Mouse (Mus musculus) hindbrain, embryonic 15.5 days (tissue): Measurements from ENCODE around the gene Eif4e. TPM values are rescaled to one million over a fixed set of nuclear protein-coding genes. Genes with fewer than 3 reads are reported as not detected.

Source experiments
- ATAC-seq: fragments of 200-750 bp; cut with Nextera tagmentation; 2 replicates; pipeline ENCODE4 v1.8.0; 2017; ENCODE audit warnings: low read depth, moderate number of reproducible peaks, moderate TSS enrichment; ENCODE audit not compliant: low FRiP score
- H3K27ac ChIP-seq: fragments of 300-500 bp; sonication (generic); replicated peaks from 2 replicates; pipeline ENCODE4 v1.5.1; 2015; ENCODE audit warnings: mild to moderate bottlenecking, inconsistent platforms
- H3K27me3 ChIP-seq: fragments of 300-500 bp; sonication (generic); 2 replicates; pipeline ENCODE4 v1.6.1; 2015; ENCODE audit warnings: control low read depth, inconsistent platforms
- H3K36me3 ChIP-seq: fragments of 300-500 bp; sonication (generic); 2 replicates; pipeline ENCODE4 v1.6.1; 2015; ENCODE audit warnings: control low read depth, inconsistent platforms
- H3K4me1 ChIP-seq: fragments of 300-500 bp; sonication (generic); replicated peaks from 2 replicates; pipeline ENCODE4 v1.6.1; 2015; ENCODE audit warnings: control low read depth, inconsistent platforms
- H3K4me2 ChIP-seq: fragments of 300-500 bp; sonication (generic); 2 replicates; pipeline ENCODE4 v1.6.1; 2015; ENCODE audit warnings: moderate library complexity, mild to moderate bottlenecking, inconsistent platforms
- H3K4me3 ChIP-seq: fragments of 300-500 bp; sonication (generic); 2 replicates; pipeline ENCODE4 v1.5.1; 2015; ENCODE audit warnings: mild to moderate bottlenecking, inconsistent platforms
- H3K9ac ChIP-seq: fragments of 300-500 bp; sonication (generic); 2 replicates; pipeline ENCODE4 v1.6.1; 2015; ENCODE audit warnings: inconsistent platforms
- H3K9me3 ChIP-seq: fragments of 300-500 bp; sonication (generic); 2 replicates; pipeline ENCODE4 v1.6.1; 2016; ENCODE audit warnings: control low read depth, inconsistent platforms
- WGBS: fragments of 180-500 bp; shearing (Covaris S2); methylation state at CpG from one replicate; pipeline ENCODE4 v1.1.7; 2015; 5-methylcytosine and 5-hydroxymethylcytosine counted together
- polyA plus RNA-seq: library from polyadenylated mRNA; unstranded; fragments of >200 nt; fragmentation: Nextera tagmentation; extraction: Ambion mirVana; gene quantifications from 2 replicates; pipeline ENCODE4 v1.2.1, GENCODE M21; 2015

The Eif4e gene
- polyA plus RNA-seq, 1 experiment from 2014 or later = 351 TPM

DNA sequence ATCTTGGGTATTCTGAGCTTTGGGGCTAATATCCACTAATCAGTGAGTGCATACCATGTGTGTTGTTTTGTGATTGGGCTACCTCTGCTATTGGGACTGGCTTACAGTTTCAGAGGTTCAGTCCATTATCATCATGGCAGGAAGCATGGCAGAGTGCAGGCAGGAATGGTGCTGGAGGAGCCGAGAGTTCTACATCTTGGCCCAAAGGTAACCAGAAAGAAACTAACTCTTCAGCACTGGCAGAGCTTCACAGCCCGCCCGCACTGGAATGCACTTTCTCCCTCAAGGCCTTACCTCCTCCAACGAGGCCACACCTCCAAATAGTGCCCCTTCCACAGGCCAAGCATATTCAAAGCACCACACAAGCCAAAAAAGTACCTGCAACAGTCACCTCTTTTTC, 27.2 kb upstream of the Eif4e start:
- H3K4me3 ChIP-seq = no peak overlapping the region
- H3K4me2 ChIP-seq = no peak overlapping the region
- no peak overlapping the region for H3K9ac ChIP-seq
- no peak for ATAC-seq
- H3K4me1 ChIP-seq = peaks cover 7% of the 10 kb centered on the region
- WGBS = 72% methylated on average over 4 of the region's 4 CpGs
- H3K36me3 ChIP-seq = no peaks in the 10 kb centered on the region
- no peaks in the 10 kb centered on the region for H3K27me3 ChIP-seq
- no peak overlapping the region for H3K27ac ChIP-seq
- no peaks in the 10 kb centered on the region for H3K9me3 ChIP-seq

DNA sequence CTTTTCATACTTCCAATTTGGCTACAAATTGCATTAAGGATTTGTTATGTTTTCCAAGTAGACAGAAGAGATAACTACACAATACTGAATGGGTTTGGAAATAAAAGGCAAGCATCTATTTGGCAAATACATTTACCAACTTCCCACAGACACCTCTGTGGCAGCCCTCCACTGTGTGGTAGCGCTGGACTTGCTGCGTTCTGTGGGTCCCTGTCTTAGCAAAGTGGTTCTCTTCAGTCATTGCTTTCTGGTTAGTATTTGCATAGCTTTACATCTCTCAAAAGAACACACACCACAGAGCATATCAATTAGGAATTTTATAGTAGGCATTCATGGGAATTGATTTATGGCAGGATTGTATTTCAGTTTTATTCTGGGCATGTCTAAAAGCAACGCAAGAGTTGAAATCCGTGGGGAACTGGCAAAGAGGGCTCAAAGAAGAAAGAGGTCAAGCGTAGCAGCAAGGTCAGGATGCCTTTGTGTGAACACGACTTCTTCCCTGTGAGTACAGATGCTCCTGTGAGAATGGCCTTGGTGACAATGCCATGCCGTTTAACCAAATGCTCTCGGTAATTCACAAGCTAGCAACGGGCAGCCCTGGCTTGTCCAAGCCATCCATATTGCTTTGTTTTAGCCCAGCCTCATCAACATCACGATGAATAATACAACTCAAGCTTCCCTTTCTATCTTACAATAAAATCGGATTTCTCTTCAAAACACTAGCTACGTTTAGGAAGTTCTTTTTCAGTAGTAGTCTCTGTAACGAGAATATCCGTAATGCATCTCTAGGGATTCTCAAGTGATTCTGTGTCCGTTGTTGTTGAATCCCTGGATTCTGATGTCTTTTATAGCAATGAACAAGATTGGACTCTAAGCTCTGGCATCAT, 25.9 kb upstream of the Eif4e start:
- Histone ChIP-seq H3K9ac (no peak overlapping the region), H3K9me3 (no peaks in the 10 kb centered on the region), H3K4me2 (peak overlapping the region; percentile 18), H3K4me3 (no peak overlapping the region), H3K4me1 (peaks cover 7% of the 10 kb centered on the region), H3K27ac (no peak overlapping the region), H3K36me3 (no peaks in the 10 kb centered on the region), H3K27me3 (no peaks in the 10 kb centered on the region)
- no peak for ATAC-seq
- WGBS = 15% methylated on average over 15 of the region's 15 CpGs

DNA sequence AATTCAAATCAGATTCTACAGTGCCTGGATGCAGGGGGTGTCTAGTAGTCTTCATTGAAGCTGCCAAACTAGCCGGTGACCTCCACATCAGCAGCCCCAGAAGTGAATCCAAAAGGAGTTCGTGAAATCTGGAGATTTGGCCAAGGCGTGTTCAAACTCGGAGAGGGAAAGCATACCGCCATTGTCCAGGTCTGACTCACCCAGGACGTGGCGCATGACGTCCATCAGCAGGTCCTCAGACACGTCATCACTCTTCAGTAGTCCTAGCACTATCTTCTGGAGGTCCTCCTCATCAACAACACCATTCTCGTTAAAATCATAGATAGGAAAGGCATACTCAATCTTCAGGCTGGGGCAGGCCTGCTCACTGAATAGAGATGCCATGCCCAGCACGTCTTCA, 22.2 kb upstream of the Eif4e start:
- WGBS = 90% methylated on average over 11 of the region's 11 CpGs
- no peak for ATAC-seq
- H3K4me1 ChIP-seq = peaks cover 7% of the 10 kb centered on the region

DNA sequence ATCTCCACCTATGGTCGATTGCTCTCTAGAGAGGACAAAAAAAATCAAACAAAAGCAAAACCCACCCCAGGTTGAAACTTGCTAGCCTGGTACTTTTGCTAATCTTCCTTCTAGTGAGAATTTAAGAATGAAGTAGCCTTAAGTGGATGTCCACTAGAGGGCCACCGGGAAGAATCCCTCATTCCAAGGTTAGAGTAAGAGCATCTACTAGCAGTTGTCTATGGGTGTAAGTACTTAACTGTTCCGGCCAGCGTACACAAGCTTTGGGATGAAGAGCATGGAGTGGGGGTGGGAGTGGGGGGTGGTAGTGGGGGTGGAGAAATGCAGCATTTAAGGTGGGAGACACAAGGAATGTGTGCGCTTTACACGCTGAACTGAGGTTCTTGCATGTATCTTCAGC, 19.2 kb upstream of the Eif4e start:
- Histone ChIP-seq H3K4me1 (no peaks in the 10 kb centered on the region), H3K9ac (no peak overlapping the region), H3K27ac (no peak overlapping the region), H3K4me3 (no peak overlapping the region), H3K4me2 (no peak overlapping the region), H3K9me3 (no peaks in the 10 kb centered on the region), H3K36me3 (no peaks in the 10 kb centered on the region), H3K27me3 (no peaks in the 10 kb centered on the region)
- no peak for ATAC-seq
- WGBS = 53% methylated on average over 6 of the region's 6 CpGs

More for the DNA sequence above, 22.2 kb upstream of the Eif4e start:
- no peak overlapping the region for H3K27ac ChIP-seq
- no peaks in the 10 kb centered on the region for H3K27me3 ChIP-seq
- H3K36me3 ChIP-seq = no peaks in the 10 kb centered on the region
- no peak overlapping the region for H3K4me2 ChIP-seq
- H3K9me3 ChIP-seq = no peaks in the 10 kb centered on the region
- no peak overlapping the region for H3K4me3 ChIP-seq
- H3K9ac ChIP-seq = no peak overlapping the region

DNA sequence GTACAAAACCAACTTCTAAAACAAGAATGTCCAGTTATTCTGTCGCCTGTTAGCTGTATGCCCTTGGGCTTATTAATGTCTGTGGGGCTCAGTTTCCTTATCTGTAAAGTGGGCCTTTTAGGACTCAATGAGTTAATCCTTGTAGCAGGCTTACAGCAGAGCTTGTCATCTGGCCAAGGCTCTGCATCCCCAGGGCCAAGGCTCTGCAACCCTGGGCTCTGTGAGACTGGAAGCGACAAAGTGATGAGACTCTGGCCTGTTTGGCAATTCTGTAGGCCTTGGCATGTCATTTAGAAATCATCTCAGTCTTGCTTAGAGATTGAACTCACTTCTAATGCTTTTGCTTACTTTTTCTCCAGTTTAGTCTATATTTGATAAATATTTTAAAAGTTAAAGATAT, 16.4 kb upstream of the Eif4e start:
- H3K4me2 ChIP-seq = no peak overlapping the region
- no peak for ATAC-seq
- no peaks in the 10 kb centered on the region for H3K36me3 ChIP-seq
- H3K4me1 ChIP-seq = 0 out of 2 replicates have a peak, but pooled peaks cover 6% of the 10 kb centered on the region
- H3K9me3 ChIP-seq = no peaks in the 10 kb centered on the region
- H3K4me3 ChIP-seq = no peak overlapping the region
- 88% methylated on average over 2 of the region's 2 CpGs for WGBS
- H3K27ac ChIP-seq = no peak overlapping the region
- H3K9ac ChIP-seq = no peak overlapping the region
- H3K27me3 ChIP-seq = no peaks in the 10 kb centered on the region

DNA sequence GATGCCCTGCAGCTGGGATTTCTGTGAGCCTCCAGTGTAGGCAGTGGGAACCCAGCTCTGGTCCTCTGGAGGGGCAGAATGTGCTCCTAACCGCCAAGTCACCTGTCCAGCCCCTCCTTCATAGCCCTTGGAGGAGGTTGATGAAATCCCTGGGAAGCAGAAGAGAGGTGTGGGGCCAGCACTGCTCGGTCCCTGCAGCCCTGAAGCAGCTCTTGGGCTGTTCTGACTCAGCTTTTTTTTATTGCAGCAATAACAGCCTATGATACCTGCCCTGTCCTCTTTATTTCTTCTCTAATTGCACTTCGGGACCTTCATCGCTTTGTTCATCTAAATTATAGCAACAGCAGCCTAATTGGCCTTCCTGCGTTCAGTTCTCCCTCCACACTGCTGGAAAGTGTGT, 15.5 kb upstream of the Eif4e start:
- ATAC-seq = 0 out of 2 replicates have a peak, but pooled peaks have one; percentile 44
- Histone ChIP-seq H3K27ac (no peak overlapping the region), H3K9ac (no peak overlapping the region), H3K4me3 (no peak overlapping the region), H3K36me3 (no peaks in the 10 kb centered on the region), H3K27me3 (no peaks in the 10 kb centered on the region), H3K9me3 (no peaks in the 10 kb centered on the region), H3K4me2 (no peak overlapping the region), H3K4me1 (0 out of 2 replicates have a peak, but pooled peaks cover 6% of the 10 kb centered on the region)
- WGBS = 73% methylated on average over 5 of the region's 5 CpGs

DNA sequence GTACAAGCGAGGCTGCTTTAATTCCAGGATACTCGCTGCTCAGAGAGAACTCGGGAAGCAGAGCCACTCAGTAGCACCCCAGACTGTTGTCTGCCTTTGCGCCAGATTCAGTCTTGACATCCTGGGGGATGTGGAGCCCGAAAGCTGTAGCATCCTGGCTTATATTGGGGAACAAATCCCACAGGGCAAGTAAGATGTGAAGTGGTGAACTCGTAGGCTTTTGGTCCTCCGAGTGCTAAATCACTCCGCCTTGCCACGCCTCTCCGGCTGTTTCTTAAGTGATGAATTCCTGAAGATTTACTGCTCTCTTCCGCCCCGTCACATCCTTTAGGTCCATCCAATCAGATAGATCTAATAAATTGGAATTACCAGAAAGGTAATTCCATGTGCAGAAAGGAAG, 12.7 kb upstream of the Eif4e start:
- peak overlapping the region; percentile 52 for H3K4me2 ChIP-seq
- H3K9ac ChIP-seq = no peak overlapping the region
- H3K36me3 ChIP-seq = no peaks in the 10 kb centered on the region
- H3K4me3 ChIP-seq = peak overlapping the region; percentile 30
- H3K4me1 ChIP-seq = peaks cover 10% of the 10 kb centered on the region; the same call in 1 of the 2 replicates
- no peaks in the 10 kb centered on the region for H3K9me3 ChIP-seq
- H3K27ac ChIP-seq = no peak overlapping the region
- WGBS = 42% methylated on average over 12 of the region's 12 CpGs
- ATAC-seq = no peak
- no peaks in the 10 kb centered on the region for H3K27me3 ChIP-seq

DNA sequence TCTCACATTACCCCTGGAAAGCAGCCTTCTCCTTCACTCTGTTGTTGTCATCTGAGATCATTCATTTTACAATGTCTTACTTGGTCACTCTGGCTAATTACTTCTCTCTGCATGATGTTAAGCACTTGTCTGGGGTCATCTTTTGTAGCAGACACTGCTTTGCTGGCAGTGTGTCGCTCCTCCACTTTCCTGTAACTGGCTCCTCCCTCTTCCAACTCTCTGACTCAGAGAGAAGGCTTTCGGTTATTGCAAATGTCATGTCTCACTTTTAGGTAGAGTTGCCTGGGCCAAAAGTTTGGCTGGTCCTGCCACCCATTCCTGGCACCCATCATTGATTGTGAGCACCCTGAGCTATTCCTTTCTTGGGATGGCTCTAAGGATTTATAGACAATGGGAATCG, 11.2 kb upstream of the Eif4e start:
- WGBS = 49% methylated on average over 3 of the region's 3 CpGs
- ATAC-seq = no peak

DNA sequence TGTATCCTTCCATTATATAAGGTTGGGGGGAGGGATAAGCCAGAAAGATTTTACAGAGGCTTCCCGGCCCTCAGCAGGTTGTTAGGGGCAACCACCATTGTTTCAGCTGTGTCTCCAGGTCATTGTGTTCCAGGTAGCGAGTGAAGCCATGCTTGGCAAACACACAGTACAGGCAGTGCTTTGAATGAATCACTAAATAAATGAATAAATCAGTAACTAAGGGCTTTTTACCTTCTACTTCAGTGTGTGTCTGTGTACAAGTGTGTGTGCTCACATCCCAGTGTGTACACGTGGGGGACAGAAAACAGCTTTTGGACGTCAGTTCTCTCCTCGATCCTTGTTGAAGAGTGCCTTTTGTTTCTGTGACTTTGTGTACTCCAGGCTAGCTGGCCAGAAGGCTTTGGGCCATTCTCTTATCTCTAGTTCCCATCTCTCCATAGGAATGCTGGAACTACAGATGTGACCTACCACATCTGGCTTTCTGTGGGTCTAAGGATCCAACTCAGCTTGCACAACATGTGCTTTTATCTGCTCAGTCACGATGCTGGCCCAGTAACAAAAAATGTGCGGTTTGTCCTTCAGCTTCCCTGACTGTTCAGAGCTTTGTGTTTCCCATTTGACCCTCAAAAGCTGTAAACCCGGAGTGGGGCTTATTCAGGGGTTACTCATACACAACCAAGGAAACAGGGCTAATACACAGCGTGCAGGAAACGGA, 10.2 kb upstream of the Eif4e start:
- Histone ChIP-seq H3K9me3 (no peaks in the 10 kb centered on the region), H3K4me1 (peaks cover 10% of the 10 kb centered on the region; the same call in 1 of the 2 replicates), H3K36me3 (no peaks in the 10 kb centered on the region), H3K27me3 (no peaks in the 10 kb centered on the region), H3K4me3 (no peak overlapping the region), H3K9ac (no peak overlapping the region), H3K27ac (no peak overlapping the region), H3K4me2 (no peak overlapping the region)
- 26% methylated on average over 10 of the region's 10 CpGs for WGBS
- ATAC-seq = peak; percentile 59; the same call in 1 of the 2 replicates

More for the DNA sequence above, 11.2 kb upstream of the Eif4e start:
- H3K4me2 ChIP-seq = no peak overlapping the region
- H3K9me3 ChIP-seq = no peaks in the 10 kb centered on the region
- H3K27ac ChIP-seq = no peak overlapping the region
- no peaks in the 10 kb centered on the region for H3K27me3 ChIP-seq
- H3K9ac ChIP-seq = no peak overlapping the region
- no peaks in the 10 kb centered on the region for H3K36me3 ChIP-seq
- H3K4me3 ChIP-seq = no peak overlapping the region
- H3K4me1 ChIP-seq = peaks cover 10% of the 10 kb centered on the region; the same call in 1 of the 2 replicates

DNA sequence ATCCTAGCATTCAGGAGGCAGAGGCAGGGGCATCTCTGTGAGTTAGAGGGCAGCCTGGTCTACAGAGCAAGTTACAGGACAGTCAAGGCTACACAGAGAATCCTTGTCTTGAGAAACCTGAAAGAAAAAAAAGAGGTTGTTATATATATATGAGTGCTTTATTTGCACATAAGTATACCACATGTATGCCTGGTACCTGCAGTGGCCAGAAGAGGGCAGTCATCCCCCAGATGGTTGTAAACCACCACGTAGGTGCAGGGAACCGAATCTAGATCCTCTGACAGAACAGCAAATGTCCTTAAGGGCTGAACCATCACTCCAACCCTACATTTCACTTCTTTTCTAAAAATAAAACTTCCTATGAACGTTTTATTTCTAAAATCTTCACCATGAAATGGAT, 8.1 kb upstream of the Eif4e start:
- Histone ChIP-seq H3K4me1 (peaks cover 10% of the 10 kb centered on the region; the same call in 1 of the 2 replicates), H3K4me2 (no peak overlapping the region), H3K27ac (no peak overlapping the region), H3K4me3 (no peak overlapping the region), H3K36me3 (no peaks in the 10 kb centered on the region), H3K27me3 (no peaks in the 10 kb centered on the region), H3K9me3 (no peaks in the 10 kb centered on the region), H3K9ac (no peak overlapping the region)
- ATAC-seq = no peak
- WGBS = 68% methylated on average over 3 of the region's 3 CpGs

DNA sequence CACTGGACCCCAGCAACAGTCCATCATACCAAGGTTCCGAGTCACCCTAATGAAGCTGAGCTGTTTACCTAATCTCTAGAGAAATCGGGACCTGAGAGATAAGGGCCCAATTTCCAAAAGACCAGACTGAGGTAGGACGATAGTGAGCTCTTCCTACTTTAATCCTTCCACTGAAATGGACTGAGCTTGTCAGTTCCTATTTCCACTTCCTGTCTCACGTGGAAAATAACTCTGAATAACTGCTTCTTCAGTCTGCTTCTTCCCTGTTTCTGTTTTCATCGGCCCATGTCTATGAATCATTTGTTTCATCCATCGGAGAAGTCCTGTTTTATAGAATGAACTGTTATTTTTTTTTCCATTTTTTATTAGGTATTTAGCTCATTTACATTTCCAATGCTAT, 6.8 kb upstream of the Eif4e start:
- no peak for ATAC-seq
- Histone ChIP-seq H3K9ac (no peak overlapping the region), H3K9me3 (no peaks in the 10 kb centered on the region), H3K4me3 (no peak overlapping the region), H3K27ac (no peak overlapping the region), H3K4me2 (no peak overlapping the region), H3K27me3 (no peaks in the 10 kb centered on the region), H3K36me3 (no peaks in the 10 kb centered on the region), H3K4me1 (peaks cover 5% of the 10 kb centered on the region; the same call in 1 of the 2 replicates)
- WGBS = 88% methylated on average over 6 of the region's 6 CpGs

DNA sequence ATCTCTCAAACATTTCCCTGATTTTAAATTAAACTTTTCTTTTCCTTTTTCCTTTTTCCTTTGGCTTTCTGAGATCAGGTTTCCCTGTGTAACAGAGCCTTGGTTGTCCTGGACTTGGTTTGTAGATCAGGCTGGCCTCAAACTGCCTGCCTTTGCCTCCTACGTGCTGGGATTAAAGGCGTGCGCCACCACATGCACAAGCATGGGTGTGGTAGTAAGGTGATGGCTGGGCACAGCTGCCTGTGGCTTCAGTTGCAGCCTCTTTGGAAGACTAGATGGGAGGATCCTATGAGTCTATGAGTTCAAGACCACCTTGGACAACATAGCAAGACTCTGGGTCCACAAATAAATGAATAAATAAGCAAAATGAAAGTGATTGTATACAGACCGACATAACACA, 2.0 kb upstream of the Eif4e start:
- H3K27ac ChIP-seq = no peak overlapping the region
- WGBS = 92% methylated on average over 4 of the region's 4 CpGs
- H3K4me3 ChIP-seq = no peak overlapping the region
- H3K9me3 ChIP-seq = no peaks in the 10 kb centered on the region
- H3K9ac ChIP-seq = no peak overlapping the region
- no peaks in the 10 kb centered on the region for H3K36me3 ChIP-seq
- H3K4me1 ChIP-seq = peaks cover 11% of the 10 kb centered on the region
- ATAC-seq = no peak
- no peak overlapping the region for H3K4me2 ChIP-seq
- no peaks in the 10 kb centered on the region for H3K27me3 ChIP-seq
